Mouse (Mus musculus) lung, postnatal 0 days (tissue): ENCODE measurements around the gene Prdm11. TPM values are rescaled to one million over a fixed set of nuclear protein-coding genes. Genes with fewer than 3 reads are reported as not detected.
A peak's percentile ranks its signal among the peaks of the same experiment; 100 is the strongest.

Experiments
- ATAC-seq: fragments of 200-750 bp; cut with Nextera tagmentation; 2 replicates; pipeline ENCODE4 v1.8.0; 2017; ENCODE audit warnings: moderate library complexity
- DNase-seq: peaks from one replicate; pipeline ENCODE4 v3.0.0-alpha.2; 2016; ENCODE audit warnings: low spot score
- H3K27ac ChIP-seq: fragments of 300-500 bp; sonication (generic); 2 replicates; pipeline ENCODE4 v1.5.1; 2014; ENCODE audit warnings: antibody characterized with exemption, mild to moderate bottlenecking, low read length, mixed read lengths
- H3K27me3 ChIP-seq: fragments of 300-500 bp; sonication (generic); replicated peaks from 2 replicates; pipeline ENCODE4 v1.6.1; 2014; ENCODE audit warnings: low read length, mixed read lengths; ENCODE audit not compliant: insufficient read depth
- H3K36me3 ChIP-seq: fragments of 300-500 bp; sonication (generic); 2 replicates; pipeline ENCODE4 v1.6.1; 2014; ENCODE audit warnings: low read length, mixed read lengths; ENCODE audit not compliant: insufficient read depth
- H3K4me1 ChIP-seq: fragments of 300-500 bp; sonication (generic); 2 replicates; pipeline ENCODE4 v1.6.1; 2014; ENCODE audit warnings: antibody characterized with exemption, low read depth, low read length, mixed read lengths; ENCODE audit not compliant: insufficient read depth
- H3K4me2 ChIP-seq: fragments of 300-500 bp; sonication (generic); replicated peaks from 2 replicates; pipeline ENCODE4 v1.6.1; 2014; ENCODE audit warnings: low read depth, mild to moderate bottlenecking, low read length, moderate library complexity, mixed read lengths
- H3K4me3 ChIP-seq: fragments of 300-500 bp; sonication (generic); 2 replicates; pipeline ENCODE4 v1.5.1; 2014; ENCODE audit warnings: low read depth, low read length
- H3K9ac ChIP-seq: fragments of 300-500 bp; sonication (generic); replicated peaks from 2 replicates; pipeline ENCODE4 v1.6.1; 2014; ENCODE audit warnings: low read depth, mild to moderate bottlenecking
- H3K9me3 ChIP-seq: fragments of 300-500 bp; sonication (generic); 2 replicates; pipeline ENCODE4 v1.6.1; 2016; ENCODE audit warnings: low read length, mixed read lengths
- CTCF ChIP-seq: IDR thresholded peaks from 2 replicates; pipeline ENCODE4 v1.5.1; 2016; ENCODE audit warnings: antibody characterized with exemption, mild to moderate bottlenecking
- EP300 ChIP-seq: IDR thresholded peaks from 2 replicates; pipeline ENCODE4 v1.6.1; 2016; ENCODE audit warnings: antibody characterized with exemption, mild to moderate bottlenecking, control low read depth
- WGBS: fragments of 180-500 bp; shearing (Covaris S2); extraction: QIAGEN DNeasy Blood & Tissue Kit; methylation state at CpG from one replicate; pipeline ENCODE4 v1.1.7; 2014; 5-methylcytosine and 5-hydroxymethylcytosine counted together
- polyA plus RNA-seq: library from polyadenylated mRNA; unstranded; fragments of >200 nt; fragmentation: Nextera tagmentation; extraction: Ambion mirVana; gene quantifications from 2 replicates; pipeline ENCODE4 v1.2.1, GENCODE M21; 2015

Prdm11 gene
- polyA plus RNA-seq, 1 experiment from 2014 or later: 3.7 TPM

DNA sequence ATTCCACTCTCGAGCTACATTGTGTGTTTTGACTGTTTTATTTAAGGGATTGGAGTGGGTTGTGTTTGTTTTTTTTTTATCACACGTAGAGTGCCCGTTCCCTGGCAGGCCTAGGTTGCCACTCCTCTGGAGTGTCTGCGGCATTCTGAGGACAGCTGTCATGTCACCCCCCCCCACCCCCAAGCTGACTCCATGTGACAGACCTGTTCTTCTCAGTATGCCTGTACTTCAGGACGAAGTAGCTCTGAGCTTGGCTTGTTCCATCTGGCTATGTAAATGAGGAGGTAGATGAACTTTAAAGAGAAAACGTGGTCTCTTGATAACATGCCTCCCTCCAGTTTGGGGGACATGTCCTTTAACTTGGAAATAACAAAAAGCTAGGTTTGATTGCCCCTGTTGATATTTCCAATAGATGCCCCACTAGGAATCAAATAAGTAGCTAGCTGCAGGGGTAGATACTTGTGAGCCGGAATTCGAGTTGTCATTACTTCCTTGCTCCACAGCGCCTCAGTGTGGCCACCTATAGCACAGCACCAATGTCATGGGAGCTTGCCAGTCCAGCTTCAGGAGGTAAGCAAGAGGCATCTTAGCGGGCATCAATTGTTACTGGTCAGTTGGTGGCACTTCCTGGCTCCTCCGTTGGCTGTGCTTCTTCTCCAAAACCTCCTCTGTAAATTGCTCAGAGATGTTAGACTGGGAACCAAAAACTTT lies 91.4 kb downstream of the Prdm11 start:
- Histone ChIP-seq H3K4me1 (no peaks in the 10 kb centered on the region), H3K9ac (no peak overlapping the region), H3K9me3 (no peaks in the 10 kb centered on the region), H3K4me3 (no peak overlapping the region), H3K27ac (no peak overlapping the region), H3K4me2 (no peak overlapping the region), H3K27me3 (no peaks in the 10 kb centered on the region), H3K36me3 (no peaks in the 10 kb centered on the region)
- ATAC-seq (peak; percentile 54), DNase-seq (peak; percentile 80)
- WGBS: 24% methylated on average over 11 of the region's 11 CpGs
- TF ChIP-seq EP300 (no peak), CTCF (peak; percentile 93)

DNA sequence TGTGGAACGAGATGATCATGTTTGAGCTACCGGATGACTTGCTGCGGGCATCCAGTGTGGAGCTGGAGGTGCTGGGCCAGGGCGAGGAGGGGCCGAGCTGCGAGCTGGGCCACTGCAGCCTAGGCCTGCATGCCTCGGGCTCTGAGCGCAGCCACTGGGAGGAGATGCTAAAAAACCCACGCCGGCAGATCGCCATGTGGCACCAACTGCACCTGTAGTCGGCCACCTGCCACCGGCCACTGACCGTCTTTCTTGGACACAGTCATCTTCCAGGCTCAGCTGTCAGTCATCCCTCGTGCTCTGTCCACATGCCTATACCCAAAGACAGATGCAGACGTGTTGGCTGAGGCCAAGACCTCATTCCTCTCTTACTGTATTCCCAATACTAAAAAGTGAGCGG lies 92.5 kb downstream of the Prdm11 start:
- H3K9ac ChIP-seq: no peak overlapping the region
- ATAC-seq (no peak), DNase-seq (no peak)
- no peaks in the 10 kb centered on the region for H3K4me1 ChIP-seq
- WGBS: 93% methylated on average over 17 of the region's 17 CpGs
- no peaks in the 10 kb centered on the region for H3K27me3 ChIP-seq
- TF ChIP-seq CTCF (no peak), EP300 (no peak)
- H3K36me3 ChIP-seq: no peaks in the 10 kb centered on the region
- no peak overlapping the region for H3K27ac ChIP-seq
- no peak overlapping the region for H3K4me2 ChIP-seq
- no peaks in the 10 kb centered on the region for H3K9me3 ChIP-seq
- no peak overlapping the region for H3K4me3 ChIP-seq

DNA sequence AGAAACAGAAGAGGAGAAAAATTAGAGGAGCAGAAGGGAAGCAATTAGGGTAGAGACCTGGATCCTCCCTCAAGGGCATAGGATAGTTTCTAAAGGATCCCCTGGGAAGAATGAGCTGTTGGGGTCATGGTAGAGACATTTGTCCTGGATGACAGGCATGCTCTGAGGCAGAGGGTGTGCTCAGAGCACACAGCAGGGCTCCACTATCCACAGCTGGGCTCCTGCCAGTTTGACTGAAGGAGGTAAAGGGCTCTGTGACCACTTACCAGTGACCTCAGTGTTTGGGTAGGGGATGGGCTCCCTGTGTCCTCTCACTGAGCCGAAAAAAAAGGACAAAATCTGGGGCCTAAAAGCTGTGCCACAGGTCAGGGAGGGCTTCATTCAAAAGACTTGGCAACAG lies 96.4 kb downstream of the Prdm11 start:
- WGBS: 21% methylated on average over 1 of the region's 1 CpGs
- ATAC-seq (no peak), DNase-seq (no peak)
- Histone ChIP-seq H3K27ac (no peak overlapping the region), H3K27me3 (no peaks in the 10 kb centered on the region), H3K9ac (no peak overlapping the region), H3K36me3 (no peaks in the 10 kb centered on the region), H3K4me2 (no peak overlapping the region), H3K9me3 (no peaks in the 10 kb centered on the region), H3K4me1 (0 out of 2 replicates have a peak, but pooled peaks cover 4% of the 10 kb centered on the region), H3K4me3 (no peak overlapping the region)
- TF ChIP-seq CTCF (no peak), EP300 (no peak)

DNA sequence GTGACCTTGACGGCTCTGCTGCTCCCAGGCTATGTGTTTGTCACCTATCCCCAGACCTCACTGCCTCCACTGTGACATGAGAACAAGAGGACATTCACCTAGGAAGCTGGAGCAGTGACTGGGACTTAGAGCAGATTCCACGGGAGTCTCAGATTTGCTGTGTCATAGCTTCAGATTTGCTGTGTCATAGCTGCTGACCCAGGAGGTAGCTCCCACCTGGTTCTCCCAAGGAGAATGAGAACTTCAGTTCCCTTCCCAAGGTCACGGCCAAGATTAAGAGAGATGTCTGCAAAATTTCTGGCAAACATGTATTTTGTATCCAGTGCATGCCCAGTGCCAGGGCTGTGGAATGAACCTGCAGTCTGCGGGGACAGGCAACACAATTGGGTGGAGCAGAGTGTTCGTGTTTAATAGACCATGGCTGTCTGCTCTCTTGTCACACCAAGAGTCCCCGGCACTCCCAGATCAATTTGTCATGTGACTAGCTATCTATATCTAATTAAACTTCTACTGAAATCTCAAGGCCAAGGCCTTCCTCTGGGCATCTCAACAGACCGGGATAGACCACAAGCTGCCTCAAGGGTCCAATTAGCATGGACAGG lies 97.2 kb downstream of the Prdm11 start:
- WGBS: 55% methylated on average over 7 of the region's 7 CpGs
- no peak overlapping the region for H3K9ac ChIP-seq
- no peak overlapping the region for H3K4me3 ChIP-seq
- no peaks in the 10 kb centered on the region for H3K9me3 ChIP-seq
- H3K4me1 ChIP-seq: 0 out of 2 replicates have a peak, but pooled peaks cover 4% of the 10 kb centered on the region
- ATAC-seq: no peak
- no peak for DNase-seq
- H3K4me2 ChIP-seq: no peak overlapping the region
- no peaks in the 10 kb centered on the region for H3K27me3 ChIP-seq
- TF ChIP-seq EP300: no peak
- no peak for TF ChIP-seq CTCF
- H3K27ac ChIP-seq: no peak overlapping the region
- H3K36me3 ChIP-seq: no peaks in the 10 kb centered on the region

DNA sequence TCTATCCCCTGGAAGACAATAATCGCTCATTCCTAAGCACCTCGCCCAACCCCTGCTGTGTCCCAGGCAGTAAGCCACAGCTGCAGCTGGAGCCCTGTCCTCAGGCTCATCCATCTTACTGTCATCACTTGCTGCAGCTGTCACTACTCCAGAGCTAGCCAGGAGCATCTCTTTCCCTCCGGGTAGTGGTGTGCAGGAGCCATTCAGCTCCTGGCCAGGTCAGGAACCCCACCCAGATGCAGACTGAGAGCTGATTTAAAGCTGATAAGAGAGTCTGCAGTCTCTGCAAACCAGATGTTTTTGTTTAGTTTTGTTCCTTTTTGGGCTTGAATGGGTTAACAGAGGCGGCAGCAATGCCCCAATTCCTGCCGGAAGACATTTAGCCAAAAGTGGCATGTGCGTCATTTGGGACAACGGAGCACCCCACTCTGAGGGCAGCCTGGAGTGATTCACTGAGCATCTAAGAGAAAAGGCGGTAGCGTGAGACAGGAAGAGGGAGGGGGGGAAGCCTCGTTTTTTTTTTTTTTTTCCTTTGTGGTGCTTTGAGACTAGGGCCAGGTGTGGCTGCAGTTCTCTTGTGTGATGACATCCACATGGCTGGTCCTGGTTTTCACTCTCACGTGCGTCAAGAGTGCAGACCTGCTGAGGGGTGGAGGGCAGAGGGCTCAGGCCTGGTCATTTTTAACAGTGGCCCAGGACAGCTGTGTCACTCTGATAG lies 97.8 kb downstream of the Prdm11 start:
- peak; percentile 63 for ATAC-seq
- 10% methylated on average over 11 of the region's 12 CpGs for WGBS
- no peaks in the 10 kb centered on the region for H3K36me3 ChIP-seq
- no peaks in the 10 kb centered on the region for H3K9me3 ChIP-seq
- no peak overlapping the region for H3K4me3 ChIP-seq
- H3K27ac ChIP-seq: no peak overlapping the region
- H3K27me3 ChIP-seq: no peaks in the 10 kb centered on the region
- H3K4me1 ChIP-seq: 0 out of 2 replicates have a peak, but pooled peaks cover 4% of the 10 kb centered on the region
- TF ChIP-seq EP300: no peak
- peak; percentile 39 for DNase-seq
- H3K4me2 ChIP-seq: no peak overlapping the region
- H3K9ac ChIP-seq: no peak overlapping the region

DNA sequence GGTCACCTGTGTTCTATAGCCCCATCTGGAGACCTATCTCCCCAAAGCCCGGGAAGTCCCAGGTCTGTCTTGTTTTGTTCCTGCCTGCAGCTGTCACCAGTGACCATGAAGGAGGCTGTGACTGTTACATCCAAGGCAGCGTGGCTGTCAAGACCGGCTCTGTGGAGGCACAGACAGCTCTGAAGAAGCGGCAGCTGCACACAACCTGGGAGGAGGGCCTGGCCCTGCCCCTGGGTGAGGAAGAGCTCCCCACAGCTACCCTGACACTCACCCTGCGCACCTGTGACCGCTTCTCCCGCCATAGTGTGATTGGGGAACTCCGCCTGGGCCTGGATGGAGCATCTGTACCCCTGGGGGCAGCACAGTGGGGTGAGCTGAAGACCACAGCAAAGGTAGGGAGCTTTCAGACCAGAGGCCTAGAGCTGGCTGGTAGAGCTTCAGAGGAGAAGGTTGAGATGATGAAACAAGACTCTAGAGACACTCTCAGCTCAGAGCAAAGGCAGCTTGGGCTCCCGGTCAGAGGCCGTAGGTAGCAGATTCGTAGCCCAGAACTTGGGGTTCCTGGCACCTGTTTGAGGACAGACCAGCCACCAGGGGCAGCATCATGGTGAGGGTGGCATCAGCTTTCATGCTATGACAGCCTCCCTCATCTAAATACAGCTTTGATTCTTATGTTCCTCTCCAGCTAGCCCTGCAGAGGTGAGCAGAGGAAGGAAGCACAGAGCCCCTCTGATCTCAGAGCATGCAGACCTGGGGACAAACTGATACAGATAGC lies 100.0 kb downstream of the Prdm11 start:
- Histone ChIP-seq H3K36me3 (no peaks in the 10 kb centered on the region), H3K9ac (no peak overlapping the region), H3K27me3 (no peaks in the 10 kb centered on the region), H3K27ac (no peak overlapping the region), H3K4me3 (no peak overlapping the region), H3K4me2 (no peak overlapping the region), H3K9me3 (no peaks in the 10 kb centered on the region), H3K4me1 (0 out of 2 replicates have a peak, but pooled peaks cover 4% of the 10 kb centered on the region)
- no peak for TF ChIP-seq EP300
- no peak for TF ChIP-seq CTCF
- 91% methylated on average over 11 of the region's 11 CpGs for WGBS
- DNase-seq (no peak), ATAC-seq (no peak)
